Mouse (Mus musculus): ENCODE results near the gene AW011738.

Gene AW011738

GRCm38 (mm10) chr4:156200623-156201475 is 2.3 kb upstream of the AW011738 start, which contains the start of gene Isg15:
TSS of gene Isg15 (minus strand) at chr4:156200818.
- no peak for DNase-seq

DNA sequence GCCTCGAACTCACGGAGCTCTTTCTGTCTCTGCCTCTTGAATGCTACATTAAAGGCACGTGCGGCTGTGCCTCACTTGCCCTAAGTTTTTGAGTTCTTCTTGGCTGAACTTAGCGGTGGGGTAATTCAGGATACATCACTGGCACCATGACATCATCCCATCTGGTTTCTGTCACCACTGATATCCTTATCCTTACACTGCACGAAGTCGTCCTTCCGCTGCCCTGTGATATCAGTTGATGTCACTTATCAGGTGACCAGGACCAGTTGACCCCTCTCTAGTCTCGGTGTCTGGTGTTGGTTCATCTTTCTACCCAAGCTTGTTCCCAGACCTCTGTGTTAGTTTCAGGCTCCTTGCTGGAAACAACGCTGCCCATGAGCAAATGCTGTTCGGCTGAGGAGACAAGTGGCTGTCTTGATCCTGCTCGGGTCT is 626 bp upstream of the AW011738 start:
- peak; percentile 28 for DNase-seq

- DNase-seq, result peak; percentile 45
Observed at GRCm38 (mm10) chr4:156203413-156204131, 468 bp downstream of the AW011738 start.

DNA sequence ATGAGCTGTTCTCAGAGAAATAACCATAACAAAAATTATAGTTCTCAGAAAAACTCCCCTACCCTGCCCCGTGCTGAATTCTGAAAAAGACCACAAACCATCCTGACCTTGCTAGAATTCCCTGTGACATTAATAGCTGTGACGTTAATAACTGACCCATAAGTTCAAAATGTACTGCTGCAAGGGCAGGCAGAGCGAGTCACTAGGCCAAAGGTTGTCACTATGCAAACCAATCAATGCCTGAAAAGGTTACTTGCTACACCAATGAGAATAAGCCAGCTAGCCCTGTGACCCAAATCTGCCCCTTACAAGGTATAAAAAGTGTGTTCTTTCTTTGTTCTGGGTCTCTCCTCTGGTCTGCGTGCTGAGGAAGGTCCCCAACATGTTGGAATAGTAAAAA is 5.8 kb downstream of the AW011738 start:
- no peak for DNase-seq

GRCm38 (mm10) chr4:156209963-156210635 is 7.0 kb downstream of the AW011738 start:
- DNase-seq, result no peak

DNA sequence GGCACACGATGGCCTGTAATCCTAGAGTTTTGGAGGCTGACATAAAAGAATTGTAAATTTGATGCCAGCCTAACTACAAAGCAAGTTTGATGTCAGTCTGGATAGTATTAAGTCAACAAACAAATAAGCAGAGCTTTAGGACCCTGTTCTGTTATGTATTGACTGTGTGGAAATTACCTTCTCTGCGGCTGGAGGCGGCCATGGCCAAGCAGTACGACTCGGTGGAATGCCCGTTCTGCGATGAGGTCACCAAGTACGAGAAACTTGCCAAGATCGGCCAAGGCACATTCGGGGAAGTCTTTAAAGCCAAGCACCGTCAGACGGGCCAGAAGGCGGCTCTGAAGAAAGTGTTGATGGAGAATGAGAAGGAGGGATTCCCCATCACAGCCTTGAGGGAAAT is 10.0 kb downstream of the AW011738 start:
- no peak for DNase-seq

- DNase-seq, result no peak
Observed at GRCm38 (mm10) chr4:156215649-156216048, 12.5 kb downstream of the AW011738 start, which contains the start of gene Perm1. TSS of gene Perm1 (plus strand) at chr4:156215868.

GRCm38 (mm10) chr4:156216196-156216595 is 13.1 kb downstream of the AW011738 start:
- no peak for DNase-seq

- DNase-seq, result no peak
Observed at GRCm38 (mm10) chr4:156217022-156217669, 14.0 kb downstream of the AW011738 start.

GRCm38 (mm10) chr4:156217838-156218237 is 14.7 kb downstream of the AW011738 start:
- DNase-seq, result no peak

DNA sequence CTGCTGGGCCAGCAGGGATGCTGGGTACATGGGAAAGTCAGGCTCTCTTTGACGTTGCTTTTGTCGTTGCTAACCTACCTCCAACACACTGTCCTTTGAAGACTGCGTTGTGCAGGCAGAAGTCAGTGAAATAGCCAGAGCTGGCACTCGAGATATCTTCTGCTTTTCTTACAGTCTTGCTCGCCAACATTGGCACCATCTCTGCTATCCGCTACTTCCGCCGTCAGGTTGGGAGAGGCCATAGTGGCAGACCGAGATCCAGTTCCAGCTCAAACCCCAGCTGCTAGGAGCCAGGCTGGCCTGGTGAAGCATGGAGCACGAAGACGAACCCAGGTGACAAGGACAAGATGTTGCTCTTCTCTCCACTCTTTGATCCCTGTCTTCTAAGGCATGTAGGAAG is 16.8 kb downstream of the AW011738 start:
- DNase-seq, result no peak

DNA sequence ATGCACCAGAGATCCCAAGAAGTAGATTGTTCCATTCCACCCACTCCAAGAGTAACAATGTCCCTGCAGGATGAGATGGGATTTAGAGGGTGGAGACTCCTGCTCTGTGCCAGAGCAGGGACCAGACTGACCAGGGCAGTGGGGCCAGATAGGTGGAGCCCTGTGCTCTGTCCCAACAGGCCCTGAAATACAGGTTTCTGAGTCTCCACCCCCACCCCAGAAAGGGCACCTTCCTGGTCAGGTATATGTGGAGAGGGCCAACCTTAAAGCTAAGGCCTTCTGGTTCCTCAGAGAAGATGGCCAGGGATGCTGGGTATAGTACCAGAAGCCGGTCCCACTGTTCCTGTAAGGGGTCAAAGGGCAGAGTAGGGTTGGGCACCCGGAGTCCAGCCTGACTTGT is 21.2 kb downstream of the AW011738 start:
- DNase-seq, result no peak

- DNase-seq, result no peak
Observed at GRCm38 (mm10) chr4:156227752-156228392, 24.8 kb downstream of the AW011738 start.

DNA sequence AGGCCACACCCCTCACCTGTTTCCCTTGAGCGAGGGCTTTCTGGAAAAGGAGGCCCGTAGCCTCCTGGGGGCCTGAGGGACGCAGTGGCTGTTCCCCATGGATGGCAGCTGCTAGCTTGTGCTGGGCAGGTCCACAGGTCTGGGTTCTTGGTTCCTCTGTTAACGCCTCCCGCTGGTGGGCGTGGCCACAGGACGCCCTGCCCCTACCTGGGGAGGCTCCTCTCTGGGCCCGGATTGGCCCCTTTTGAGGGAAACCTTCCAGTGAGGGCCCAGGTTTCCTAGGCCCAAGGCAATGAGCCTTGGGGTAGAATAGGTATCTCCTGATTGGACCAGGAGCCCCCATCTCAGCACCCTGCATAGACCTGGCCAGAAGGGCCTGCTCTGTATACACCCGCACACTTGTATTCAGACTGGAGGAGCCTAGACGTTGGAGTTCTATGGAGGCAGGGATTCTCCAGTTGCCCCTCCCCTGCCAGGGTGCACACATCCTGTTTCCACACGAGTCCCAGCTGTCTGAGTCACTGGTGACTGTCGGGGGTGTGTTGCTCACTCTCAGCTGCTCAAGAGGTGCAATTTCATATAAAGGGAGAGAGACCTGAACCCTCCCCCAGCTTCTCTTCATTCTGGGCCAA is 25.4 kb downstream of the AW011738 start:
- no peak for DNase-seq

GRCm38 (mm10) chr4:156234021-156234501 is 31.0 kb downstream of the AW011738 start:
- DNase-seq, result peak; percentile 60

DNA sequence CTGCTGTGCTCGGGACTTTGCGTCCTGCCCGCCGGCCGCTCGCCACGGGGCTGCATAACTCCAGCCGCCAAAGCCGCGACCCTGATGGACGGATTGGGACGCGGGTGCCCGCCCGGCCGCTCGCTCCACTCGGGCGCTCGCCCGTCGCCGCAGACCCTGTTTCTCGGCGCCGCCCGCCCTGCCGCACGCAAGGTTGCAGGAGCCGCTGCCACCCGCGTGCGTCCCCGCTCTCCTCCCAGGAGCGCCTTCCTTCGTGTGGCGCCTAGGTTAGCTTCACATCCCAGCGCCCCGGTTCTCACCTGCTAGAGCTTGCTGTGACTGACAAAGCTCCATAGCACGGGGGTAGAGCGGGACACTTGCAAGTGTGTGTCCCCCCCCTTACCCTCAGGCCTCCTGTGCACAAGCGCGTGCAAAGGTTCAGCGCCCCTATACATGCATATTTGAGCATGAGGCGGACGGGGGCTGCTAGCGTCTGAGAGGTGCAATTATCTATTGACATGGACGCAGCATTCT is 31.7 kb downstream of the AW011738 start, which contains the start of gene Plekhn1:
Gene Plekhn1, minus strand, starts transcription at position 157 of the 513 bp plus-strand sequence.
- DNase-seq, result peak; percentile 92

GRCm38 (mm10) chr4:156235360-156235770 is 32.3 kb downstream of the AW011738 start:
- peak; percentile 71 for DNase-seq

GRCm38 (mm10) chr4:156235808-156236533 is 32.9 kb downstream of the AW011738 start, which contains the start of gene Noc2l:
TSS of gene Noc2l (plus strand) at chr4:156236010.
- peak; percentile 97 for DNase-seq

- DNase-seq, result peak; percentile 62
Observed at GRCm38 (mm10) chr4:156236651-156237447, 33.7 kb downstream of the AW011738 start.

All from embryo, embryonic 11 days (tissue).